Mouse (Mus musculus): Measurements from ENCODE around the gene Acss2. TPM values are rescaled to one million over a fixed set of nuclear protein-coding genes. Genes with fewer than 3 reads are reported as not detected.

The Acss2 gene
- polyA plus RNA-seq, 1 experiment: 59.5 TPM

DNA sequence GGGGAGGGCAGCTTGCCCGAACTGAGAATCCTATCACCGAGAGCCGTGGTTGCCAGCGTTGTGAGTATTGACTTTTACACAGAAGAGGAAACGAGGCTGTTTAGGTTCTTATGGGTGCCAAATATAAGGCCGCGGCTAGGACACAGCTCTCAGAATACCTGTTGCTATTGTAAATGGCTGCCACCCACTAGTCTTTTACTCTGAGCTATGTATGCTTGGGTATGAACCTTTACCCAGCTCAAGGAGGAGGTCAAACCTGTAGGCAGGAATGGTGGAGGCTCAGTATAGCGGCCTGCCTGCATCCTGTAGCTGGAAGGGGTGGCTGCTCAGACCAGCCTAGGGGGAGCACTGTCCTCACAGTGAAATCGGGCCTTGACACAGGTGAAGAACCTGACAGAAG lies 110.4 kb downstream of the Acss2 start:
- Histone ChIP-seq H3K27ac (ENCODE audit: control insufficient read depth, insufficient read depth, low read depth, low read length) (no peak overlapping the region), H3K27me3 (ENCODE audit: control insufficient read depth, insufficient read depth, low read length) (no peaks in the 10 kb centered on the region), H3K4me3 (ENCODE audit: control insufficient read depth, low read depth, low read length) (no peak overlapping the region), H3K4me1 (ENCODE audit: control insufficient read depth, insufficient read depth, low read length) (peaks cover 10% of the 10 kb centered on the region), H3K36me3 (ENCODE audit: control insufficient read depth, insufficient read depth, low read length) (no peaks in the 10 kb centered on the region)
- no peak for TF ChIP-seq CTCF (IDR thresholded peaks at IDR 0.05; ENCODE audit: control insufficient read depth, insufficient read depth, insufficient replicate concordance, low read depth, low read length)
- no peak for TF ChIP-seq POLR2A (IDR thresholded peaks at IDR 0.05; ENCODE audit: control insufficient read depth, low read depth, low read length)

DNA sequence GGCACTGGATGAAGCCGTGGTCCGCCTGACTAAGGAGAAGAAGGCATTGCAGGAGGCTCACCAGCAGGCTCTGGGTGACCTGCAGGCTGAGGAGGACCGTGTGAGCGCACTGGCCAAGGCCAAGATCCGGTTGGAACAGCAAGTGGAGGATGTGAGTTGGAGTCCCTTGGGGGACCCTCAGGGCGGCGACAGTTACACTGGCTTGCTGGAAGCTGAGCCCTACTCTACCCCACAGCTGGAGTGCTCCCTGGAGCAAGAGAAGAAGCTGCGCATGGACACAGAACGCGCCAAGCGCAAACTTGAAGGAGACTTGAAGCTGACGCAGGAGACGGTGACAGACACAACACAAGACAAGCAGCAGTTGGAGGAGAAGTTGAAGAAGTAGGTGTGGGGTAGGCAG lies 110.8 kb downstream of the Acss2 start:
- H3K4me3 ChIP-seq (ENCODE audit: control insufficient read depth, low read depth, low read length): no peak overlapping the region
- peaks cover 9% of the 10 kb centered on the region for H3K4me1 ChIP-seq (ENCODE audit: control insufficient read depth, insufficient read depth, low read length)
- H3K27me3 ChIP-seq (ENCODE audit: control insufficient read depth, insufficient read depth, low read length): no peaks in the 10 kb centered on the region
- H3K27ac ChIP-seq (ENCODE audit: control insufficient read depth, insufficient read depth, low read depth, low read length): no peak overlapping the region
- H3K36me3 ChIP-seq (ENCODE audit: control insufficient read depth, insufficient read depth, low read length): no peaks in the 10 kb centered on the region
- no peak for TF ChIP-seq CTCF (IDR thresholded peaks at IDR 0.05; ENCODE audit: control insufficient read depth, insufficient read depth, insufficient replicate concordance, low read depth, low read length)
- TF ChIP-seq POLR2A (IDR thresholded peaks at IDR 0.05; ENCODE audit: control insufficient read depth, low read depth, low read length): no peak

DNA sequence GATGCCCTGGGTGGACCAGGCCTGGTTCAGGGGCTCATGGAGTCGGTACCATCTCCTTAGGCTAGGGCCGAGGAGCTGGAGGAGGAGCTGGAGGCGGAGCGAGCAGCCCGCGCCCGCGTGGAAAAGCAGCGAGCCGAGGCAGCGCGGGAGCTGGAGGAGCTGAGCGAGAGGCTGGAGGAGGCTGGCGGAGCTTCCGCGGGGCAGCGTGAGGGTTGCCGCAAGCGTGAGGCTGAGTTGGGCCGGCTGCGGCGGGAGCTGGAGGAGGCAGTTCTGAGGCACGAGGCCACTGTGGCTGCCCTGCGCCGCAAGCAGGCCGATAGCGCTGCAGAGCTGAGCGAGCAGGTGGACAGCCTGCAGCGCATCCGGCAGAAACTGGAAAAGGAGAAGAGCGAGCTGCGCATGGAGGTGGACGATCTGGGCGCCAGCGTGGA lies 111.5 kb downstream of the Acss2 start:
- H3K36me3 ChIP-seq (ENCODE audit: control insufficient read depth, insufficient read depth, low read length): no peaks in the 10 kb centered on the region
- H3K4me3 ChIP-seq (ENCODE audit: control insufficient read depth, low read depth, low read length): peak overlapping the region; percentile 43
- H3K4me1 ChIP-seq (ENCODE audit: control insufficient read depth, insufficient read depth, low read length): peaks cover 9% of the 10 kb centered on the region
- no peak overlapping the region for H3K27ac ChIP-seq (ENCODE audit: control insufficient read depth, insufficient read depth, low read depth, low read length)
- no peaks in the 10 kb centered on the region for H3K27me3 ChIP-seq (ENCODE audit: control insufficient read depth, insufficient read depth, low read length)
- no peak for TF ChIP-seq POLR2A (IDR thresholded peaks at IDR 0.05; ENCODE audit: control insufficient read depth, low read depth, low read length)
- TF ChIP-seq CTCF (IDR thresholded peaks at IDR 0.05; ENCODE audit: control insufficient read depth, insufficient read depth, insufficient replicate concordance, low read depth, low read length): no peak

DNA sequence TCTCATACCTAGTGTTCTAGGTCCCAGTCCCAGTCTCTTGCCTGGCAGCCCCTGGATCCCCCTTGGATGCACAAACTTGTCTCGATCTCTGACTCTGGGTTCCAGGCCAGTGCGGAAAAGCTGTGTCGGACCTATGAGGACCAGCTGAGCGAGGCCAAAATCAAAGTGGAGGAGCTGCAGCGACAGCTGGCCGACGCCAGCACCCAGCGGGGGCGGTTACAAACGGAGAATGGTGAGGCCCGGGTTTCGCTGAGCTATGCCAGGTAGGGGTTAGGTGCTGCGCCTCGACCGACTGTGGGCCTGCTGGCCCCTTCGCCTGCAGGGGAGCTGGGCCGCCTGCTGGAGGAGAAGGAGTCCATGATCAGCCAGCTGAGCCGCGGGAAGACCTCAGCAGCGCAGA lies 112.4 kb downstream of the Acss2 start:
- peaks cover 9% of the 10 kb centered on the region for H3K4me1 ChIP-seq (ENCODE audit: control insufficient read depth, insufficient read depth, low read length)
- H3K36me3 ChIP-seq (ENCODE audit: control insufficient read depth, insufficient read depth, low read length): peaks cover 2% of the 10 kb centered on the region
- no peak overlapping the region for H3K27ac ChIP-seq (ENCODE audit: control insufficient read depth, insufficient read depth, low read depth, low read length)
- H3K4me3 ChIP-seq (ENCODE audit: control insufficient read depth, low read depth, low read length): no peak overlapping the region
- no peak for TF ChIP-seq POLR2A (IDR thresholded peaks at IDR 0.05; ENCODE audit: control insufficient read depth, low read depth, low read length)
- no peak for TF ChIP-seq CTCF (IDR thresholded peaks at IDR 0.05; ENCODE audit: control insufficient read depth, insufficient read depth, insufficient replicate concordance, low read depth, low read length)
- no peaks in the 10 kb centered on the region for H3K27me3 ChIP-seq (ENCODE audit: control insufficient read depth, insufficient read depth, low read length)

DNA sequence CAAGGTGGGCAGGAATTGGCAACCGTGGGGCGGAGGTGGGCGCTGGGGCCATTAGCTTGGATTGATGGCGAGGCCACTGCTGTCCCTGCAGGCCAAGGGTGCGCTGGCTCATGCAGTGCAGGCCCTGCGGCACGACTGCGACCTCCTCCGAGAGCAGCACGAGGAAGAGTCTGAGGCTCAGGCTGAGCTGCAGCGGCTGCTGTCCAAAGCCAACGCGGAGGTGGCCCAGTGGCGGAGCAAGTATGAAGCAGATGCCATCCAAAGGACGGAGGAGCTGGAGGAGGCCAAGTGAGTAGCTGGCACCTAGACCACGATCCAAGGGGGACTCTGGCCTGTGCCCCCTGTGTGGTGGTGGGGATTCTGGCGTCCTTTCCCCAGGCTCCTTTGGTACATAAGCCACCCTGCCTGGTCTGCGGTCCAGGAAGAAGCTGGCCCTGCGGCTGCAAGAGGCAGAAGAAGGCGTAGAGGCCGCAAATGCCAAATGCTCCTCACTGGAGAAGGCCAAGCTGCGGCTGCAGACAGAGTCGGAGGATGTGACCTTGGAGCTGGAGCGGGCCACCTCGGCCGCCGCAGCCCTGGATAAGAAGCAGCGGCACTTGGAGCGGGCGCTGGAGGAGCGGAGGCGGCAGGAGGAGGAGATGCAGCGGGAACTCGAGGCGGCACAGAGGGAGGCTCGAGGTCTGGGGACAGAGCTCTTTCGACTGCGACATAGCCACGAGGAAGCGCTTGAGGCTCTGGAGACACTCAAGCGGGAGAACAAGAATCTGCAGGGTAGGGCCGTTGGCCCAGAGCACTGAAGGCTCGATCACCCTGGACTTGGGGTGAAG lies 113.1 kb downstream of the Acss2 start:
- Histone ChIP-seq H3K4me1 (ENCODE audit: control insufficient read depth, insufficient read depth, low read length) (peaks cover 9% of the 10 kb centered on the region), H3K27me3 (ENCODE audit: control insufficient read depth, insufficient read depth, low read length) (no peaks in the 10 kb centered on the region), H3K4me3 (ENCODE audit: control insufficient read depth, low read depth, low read length) (no peak overlapping the region), H3K36me3 (ENCODE audit: control insufficient read depth, insufficient read depth, low read length) (peaks cover 2% of the 10 kb centered on the region), H3K27ac (ENCODE audit: control insufficient read depth, insufficient read depth, low read depth, low read length) (no peak overlapping the region)
- no peak for TF ChIP-seq POLR2A (IDR thresholded peaks at IDR 0.05; ENCODE audit: control insufficient read depth, low read depth, low read length)
- TF ChIP-seq CTCF (IDR thresholded peaks at IDR 0.05; ENCODE audit: control insufficient read depth, insufficient read depth, insufficient replicate concordance, low read depth, low read length): no peak

DNA sequence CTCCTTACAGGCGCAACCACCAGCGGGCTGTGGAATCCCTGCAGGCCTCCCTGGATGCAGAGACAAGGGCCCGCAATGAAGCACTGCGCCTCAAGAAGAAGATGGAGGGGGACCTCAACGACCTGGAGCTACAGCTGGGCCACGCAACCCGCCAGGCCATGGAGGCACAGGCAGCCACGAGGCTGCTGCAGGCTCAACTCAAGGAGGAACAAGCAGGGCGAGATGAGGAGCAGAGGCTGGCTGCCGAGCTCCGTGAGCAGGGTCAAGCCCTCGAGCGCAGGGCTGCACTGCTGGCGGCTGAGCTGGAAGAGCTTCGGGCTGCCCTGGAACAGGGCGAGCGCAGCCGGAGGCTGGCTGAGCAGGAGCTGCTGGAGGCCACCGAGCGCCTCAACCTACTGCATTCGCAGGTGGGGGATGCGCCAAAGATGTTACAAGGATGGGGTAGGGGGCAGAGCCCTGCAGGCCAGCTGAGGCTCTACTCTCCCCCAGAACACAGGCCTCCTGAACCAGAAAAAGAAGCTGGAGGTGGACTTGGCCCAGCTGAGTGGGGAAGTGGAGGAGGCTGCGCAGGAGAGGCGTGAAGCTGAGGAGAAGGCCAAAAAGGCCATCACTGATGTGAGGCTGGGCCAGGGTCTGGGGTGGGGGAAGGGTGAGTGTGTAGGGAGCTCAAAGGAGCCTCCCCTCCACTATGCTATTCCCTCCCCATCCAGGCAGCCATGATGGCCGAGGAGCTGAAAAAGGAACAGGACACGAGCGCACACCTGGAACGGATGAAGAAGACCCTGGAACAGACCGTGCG lies 114.6 kb downstream of the Acss2 start:
- peaks cover 9% of the 10 kb centered on the region for H3K4me1 ChIP-seq (ENCODE audit: control insufficient read depth, insufficient read depth, low read length)
- H3K27me3 ChIP-seq (ENCODE audit: control insufficient read depth, insufficient read depth, low read length): no peaks in the 10 kb centered on the region
- no peak overlapping the region for H3K27ac ChIP-seq (ENCODE audit: control insufficient read depth, insufficient read depth, low read depth, low read length)
- H3K36me3 ChIP-seq (ENCODE audit: control insufficient read depth, insufficient read depth, low read length): peaks cover 2% of the 10 kb centered on the region
- TF ChIP-seq POLR2A (IDR thresholded peaks at IDR 0.05; ENCODE audit: control insufficient read depth, low read depth, low read length): no peak
- no peak for TF ChIP-seq CTCF (IDR thresholded peaks at IDR 0.05; ENCODE audit: control insufficient read depth, insufficient read depth, insufficient replicate concordance, low read depth, low read length)
- no peak overlapping the region for H3K4me3 ChIP-seq (ENCODE audit: control insufficient read depth, low read depth, low read length)

DNA sequence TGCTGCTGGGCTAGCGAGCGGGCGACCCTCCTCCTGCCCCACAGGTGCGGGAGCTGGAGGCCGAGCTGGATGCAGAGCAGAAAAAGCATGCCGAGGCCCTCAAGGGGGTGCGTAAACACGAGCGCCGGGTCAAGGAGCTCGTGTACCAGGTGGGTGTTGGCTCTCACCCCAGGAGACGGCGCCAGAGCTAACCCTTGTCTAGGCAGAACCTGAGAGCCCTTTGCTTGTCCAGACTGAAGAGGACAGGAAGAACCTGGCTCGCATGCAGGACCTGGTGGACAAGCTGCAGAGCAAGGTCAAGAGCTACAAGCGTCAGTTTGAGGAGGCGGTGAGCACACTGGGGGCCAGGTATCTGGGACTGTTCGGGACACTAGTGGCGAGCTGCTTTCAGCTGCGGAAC lies 115.4 kb downstream of the Acss2 start:
- Histone ChIP-seq H3K36me3 (ENCODE audit: control insufficient read depth, insufficient read depth, low read length) (peaks cover 2% of the 10 kb centered on the region), H3K4me3 (ENCODE audit: control insufficient read depth, low read depth, low read length) (no peak overlapping the region), H3K4me1 (ENCODE audit: control insufficient read depth, insufficient read depth, low read length) (peaks cover 9% of the 10 kb centered on the region), H3K27me3 (ENCODE audit: control insufficient read depth, insufficient read depth, low read length) (no peaks in the 10 kb centered on the region), H3K27ac (ENCODE audit: control insufficient read depth, insufficient read depth, low read depth, low read length) (no peak overlapping the region)
- TF ChIP-seq CTCF (IDR thresholded peaks at IDR 0.05; ENCODE audit: control insufficient read depth, insufficient read depth, insufficient replicate concordance, low read depth, low read length) (no peak), POLR2A (IDR thresholded peaks at IDR 0.05; ENCODE audit: control insufficient read depth, low read depth, low read length) (no peak)
